Mouse (Mus musculus) midbrain, embryonic 12.5 days (tissue): Measurements from ENCODE around the gene Mamdc4. TPM values are rescaled to one million over a fixed set of nuclear protein-coding genes. Genes with fewer than 3 reads are reported as not detected.
A peak's percentile ranks its signal among the peaks of the same experiment; 100 is the strongest.

Experiments used
- ATAC-seq: fragments of 200-750 bp; cut with Nextera tagmentation; 2 replicates; pipeline ENCODE4 v1.8.0; 2017; ENCODE audit warnings: low read depth, moderate TSS enrichment, moderate library complexity; ENCODE audit not compliant: low FRiP score
- H3K27ac ChIP-seq: fragments of 300-500 bp; sonication (generic); replicated peaks from 2 replicates; pipeline ENCODE4 v1.5.1; 2016; ENCODE audit warnings: mild to moderate bottlenecking
- H3K27me3 ChIP-seq: fragments of 300-500 bp; sonication (generic); 2 replicates; pipeline ENCODE4 v1.6.1; 2016; ENCODE audit warnings: mild to moderate bottlenecking
- H3K36me3 ChIP-seq: fragments of 300-500 bp; sonication (generic); 2 replicates; pipeline ENCODE4 v1.6.1; 2016
- H3K4me1 ChIP-seq: fragments of 300-500 bp; sonication (generic); 2 replicates; pipeline ENCODE4 v1.6.1; 2016
- H3K4me2 ChIP-seq: fragments of 300-500 bp; sonication (generic); replicated peaks from 2 replicates; pipeline ENCODE4 v1.6.1; 2016; ENCODE audit warnings: mild to moderate bottlenecking, moderate library complexity
- H3K4me3 ChIP-seq: fragments of 300-500 bp; sonication (generic); 2 replicates; pipeline ENCODE4 v1.5.1; 2016; ENCODE audit warnings: mild to moderate bottlenecking
- H3K9ac ChIP-seq: fragments of 300-500 bp; sonication (generic); replicated peaks from 2 replicates; pipeline ENCODE4 v1.6.1; 2016; ENCODE audit warnings: mild to moderate bottlenecking, moderate library complexity
- H3K9me3 ChIP-seq: fragments of 300-500 bp; sonication (generic); 2 replicates; pipeline ENCODE4 v1.6.1; 2016; ENCODE audit warnings: mild to moderate bottlenecking
- WGBS: fragments of 180-500 bp; shearing (Covaris S2); methylation state at CpG from one replicate; pipeline ENCODE4 v1.1.7; 2016; 5-methylcytosine and 5-hydroxymethylcytosine counted together
- polyA plus RNA-seq: library from polyadenylated mRNA; unstranded; fragments of >200 nt; fragmentation: Nextera tagmentation; extraction: Ambion mirVana; gene quantifications from 2 replicates; pipeline ENCODE4 v1.2.1, GENCODE M21; 2016

Gene Mamdc4
- polyA plus RNA-seq, 1 experiment from 2014 or later, result 5.1 TPM

DNA sequence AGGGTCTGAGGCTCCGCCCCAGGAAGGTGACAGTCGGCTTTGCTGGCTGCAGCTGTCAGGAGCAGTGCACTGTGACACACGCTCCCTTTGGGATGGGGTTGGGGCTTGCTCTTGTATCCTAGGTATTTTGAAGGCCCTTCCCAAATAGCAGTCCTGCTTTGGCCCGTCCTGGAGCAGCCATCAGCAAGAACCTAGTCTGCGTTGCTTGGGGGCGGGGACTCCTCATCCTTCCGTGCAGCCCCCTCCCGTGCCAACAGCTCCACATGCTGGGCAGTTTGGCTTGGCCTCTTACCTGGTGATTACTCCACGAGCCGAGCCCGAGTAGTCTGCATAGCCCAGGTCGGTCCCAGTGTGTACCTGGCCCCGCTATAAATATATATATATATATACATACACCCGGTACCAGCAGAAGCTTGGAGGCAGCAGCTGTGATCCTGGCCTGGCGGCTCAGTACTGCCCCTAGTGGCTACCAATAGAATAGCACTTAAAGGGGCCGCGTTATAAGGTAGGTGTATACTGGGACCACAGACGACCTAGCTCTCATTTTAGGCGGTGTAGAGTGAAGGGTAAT lies 6.7 kb upstream of the Mamdc4 start, which contains the start of gene Ajm1:
Ajm1 (minus strand) TSS at position 464 of the 571 bp plus-strand sequence.
- Histone ChIP-seq H3K27ac (no peak within 1 kb of the TSS), H3K4me1 (peaks cover 42% of the 10 kb centered on the region), H3K9ac (peak within 1 kb of the TSS; percentile 41; the same call in 1 of the 2 replicates), H3K27me3 (peaks cover 51% of the 10 kb centered on the region), H3K4me3 (peak within 1 kb of the TSS; percentile 41), H3K9me3 (no peaks in the 10 kb centered on the region), H3K4me2 (peak within 1 kb of the TSS; percentile 68), H3K36me3 (peaks cover 34% of the 10 kb centered on the region)
- peak; percentile 78 for ATAC-seq
- 8% methylated on average over 19 of the region's 19 CpGs for WGBS

DNA sequence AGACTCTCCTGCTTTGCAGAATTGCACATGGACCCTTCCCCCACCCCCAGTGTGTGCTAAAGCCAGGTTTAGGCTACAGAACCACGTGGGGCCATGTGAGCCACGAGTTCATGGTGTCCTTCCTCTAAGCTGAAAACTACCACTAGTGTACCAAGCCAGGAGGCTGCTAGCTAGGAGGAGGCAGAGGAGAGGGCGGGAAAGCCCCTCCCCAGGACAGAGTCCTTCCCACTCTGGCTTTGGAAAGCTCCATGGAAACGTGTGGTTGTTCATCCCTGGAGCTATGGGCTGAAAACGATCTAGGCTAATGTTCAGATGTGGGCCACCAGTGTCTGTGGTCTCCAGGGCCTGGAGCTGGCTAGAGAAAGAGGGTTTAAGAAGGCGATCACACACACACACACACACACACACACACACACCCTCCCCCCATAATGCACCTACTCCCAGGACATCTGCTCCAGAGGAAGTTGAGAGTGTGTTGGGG lies 6.0 kb upstream of the Mamdc4 start:
- 0 out of 2 replicates have a peak overlapping the region, but pooled peaks have one; percentile 41 for H3K4me3 ChIP-seq
- H3K9ac ChIP-seq, result no peak overlapping the region
- ATAC-seq, result no peak
- peaks cover 58% of the 10 kb centered on the region for H3K27me3 ChIP-seq
- H3K4me2 ChIP-seq, result peak overlapping the region; percentile 68
- WGBS, result 44% methylated on average over 6 of the region's 6 CpGs
- no peaks in the 10 kb centered on the region for H3K9me3 ChIP-seq
- H3K4me1 ChIP-seq, result peaks cover 47% of the 10 kb centered on the region
- H3K27ac ChIP-seq, result no peak overlapping the region
- peaks cover 28% of the 10 kb centered on the region for H3K36me3 ChIP-seq

DNA sequence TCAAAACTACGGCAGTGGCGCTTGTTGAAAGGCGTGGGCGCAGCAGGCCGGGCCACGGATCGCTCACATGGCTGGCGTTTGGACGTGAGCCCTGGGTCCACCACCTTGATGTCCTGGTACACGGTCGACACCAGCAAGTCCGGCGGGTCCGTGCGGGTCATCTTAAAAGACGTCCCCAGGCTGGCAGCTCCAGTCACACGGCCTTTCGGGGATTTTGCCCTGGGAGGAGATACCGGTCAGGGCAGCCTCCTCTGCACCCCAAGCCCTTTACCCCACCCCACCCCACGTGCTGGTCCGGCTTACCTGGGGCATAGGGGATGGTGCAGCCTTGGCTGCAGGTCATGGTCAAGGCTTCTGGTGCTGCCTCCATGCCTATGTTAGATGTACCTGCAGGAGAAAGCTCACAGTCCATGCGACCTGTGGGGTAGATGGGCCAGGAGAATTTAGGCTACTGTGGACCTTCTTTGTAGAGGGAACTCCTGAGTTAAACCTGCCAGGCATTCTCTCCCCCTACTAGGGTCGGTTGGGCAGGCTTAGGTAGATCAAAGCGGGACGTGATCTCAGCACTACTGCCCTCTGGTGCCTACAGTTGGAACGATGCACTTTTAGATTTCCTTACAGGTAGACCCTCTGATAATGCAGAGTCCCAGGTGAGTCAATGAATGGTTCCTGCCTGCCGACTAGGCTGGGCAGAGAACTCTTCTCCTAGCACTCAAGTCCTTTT lies 5.3 kb upstream of the Mamdc4 start:
- Histone ChIP-seq H3K4me3 (peak overlapping the region; percentile 21), H3K27me3 (peaks cover 59% of the 10 kb centered on the region), H3K9me3 (no peaks in the 10 kb centered on the region), H3K36me3 (peaks cover 21% of the 10 kb centered on the region), H3K9ac (no peak overlapping the region), H3K4me1 (peaks cover 53% of the 10 kb centered on the region), H3K27ac (no peak overlapping the region), H3K4me2 (peak overlapping the region; percentile 25)
- 8% methylated on average over 27 of the region's 27 CpGs for WGBS
- ATAC-seq, result no peak

DNA sequence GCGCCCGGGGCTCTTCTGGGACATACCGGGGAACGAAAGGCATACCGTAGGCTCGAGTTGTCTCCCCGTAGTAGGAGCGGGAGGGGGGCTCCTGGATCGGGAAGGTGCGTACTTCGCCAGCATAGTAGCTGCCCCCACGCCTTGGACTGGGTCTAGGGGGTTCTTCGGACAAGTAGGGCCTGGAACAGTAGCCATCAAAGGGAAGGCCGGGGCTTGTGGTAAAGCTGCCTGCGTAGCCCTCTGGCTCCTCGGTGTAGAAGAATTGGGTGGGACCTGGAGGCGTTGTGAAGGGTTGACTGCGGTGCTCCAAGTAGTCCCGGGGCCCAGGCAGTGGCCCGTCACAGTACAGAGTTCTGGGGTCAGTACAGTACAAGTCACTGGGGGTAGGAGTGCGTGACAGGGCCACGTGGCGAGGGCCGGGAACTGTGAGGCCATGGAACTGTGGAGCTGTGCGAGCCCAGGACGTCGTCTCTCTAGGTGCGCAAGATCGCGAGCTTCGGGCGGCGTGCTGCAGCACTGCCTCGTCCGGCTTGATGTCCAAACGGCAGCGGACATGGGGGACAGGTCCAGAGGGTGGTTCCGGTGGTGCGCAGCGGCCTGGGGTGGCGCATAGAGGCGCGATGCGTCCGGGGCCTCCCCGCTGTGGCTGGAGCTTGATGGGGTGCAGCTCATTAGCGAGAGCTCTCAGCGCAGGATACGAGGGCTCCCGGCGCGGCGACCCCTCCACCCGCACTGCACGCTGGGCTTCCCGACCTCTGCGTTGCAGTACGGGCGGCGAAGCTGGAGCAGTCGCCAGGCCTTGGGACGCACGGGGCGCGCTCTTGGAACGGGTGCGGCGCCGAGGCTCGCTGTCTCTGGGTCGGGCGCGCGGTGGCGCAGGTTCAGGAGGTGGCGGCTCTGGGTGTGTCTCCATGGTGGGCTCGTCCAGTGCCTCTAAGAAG lies 4.4 kb upstream of the Mamdc4 start:
- H3K27ac ChIP-seq, result no peak overlapping the region
- peaks cover 12% of the 10 kb centered on the region for H3K36me3 ChIP-seq
- H3K4me3 ChIP-seq, result peak overlapping the region; percentile 21
- no peak for ATAC-seq
- no peak overlapping the region for H3K9ac ChIP-seq
- peaks cover 59% of the 10 kb centered on the region for H3K27me3 ChIP-seq
- no peaks in the 10 kb centered on the region for H3K9me3 ChIP-seq
- 6% methylated on average over 77 of the region's 77 CpGs for WGBS
- H3K4me1 ChIP-seq, result peaks cover 54% of the 10 kb centered on the region
- H3K4me2 ChIP-seq, result peak overlapping the region; percentile 47

DNA sequence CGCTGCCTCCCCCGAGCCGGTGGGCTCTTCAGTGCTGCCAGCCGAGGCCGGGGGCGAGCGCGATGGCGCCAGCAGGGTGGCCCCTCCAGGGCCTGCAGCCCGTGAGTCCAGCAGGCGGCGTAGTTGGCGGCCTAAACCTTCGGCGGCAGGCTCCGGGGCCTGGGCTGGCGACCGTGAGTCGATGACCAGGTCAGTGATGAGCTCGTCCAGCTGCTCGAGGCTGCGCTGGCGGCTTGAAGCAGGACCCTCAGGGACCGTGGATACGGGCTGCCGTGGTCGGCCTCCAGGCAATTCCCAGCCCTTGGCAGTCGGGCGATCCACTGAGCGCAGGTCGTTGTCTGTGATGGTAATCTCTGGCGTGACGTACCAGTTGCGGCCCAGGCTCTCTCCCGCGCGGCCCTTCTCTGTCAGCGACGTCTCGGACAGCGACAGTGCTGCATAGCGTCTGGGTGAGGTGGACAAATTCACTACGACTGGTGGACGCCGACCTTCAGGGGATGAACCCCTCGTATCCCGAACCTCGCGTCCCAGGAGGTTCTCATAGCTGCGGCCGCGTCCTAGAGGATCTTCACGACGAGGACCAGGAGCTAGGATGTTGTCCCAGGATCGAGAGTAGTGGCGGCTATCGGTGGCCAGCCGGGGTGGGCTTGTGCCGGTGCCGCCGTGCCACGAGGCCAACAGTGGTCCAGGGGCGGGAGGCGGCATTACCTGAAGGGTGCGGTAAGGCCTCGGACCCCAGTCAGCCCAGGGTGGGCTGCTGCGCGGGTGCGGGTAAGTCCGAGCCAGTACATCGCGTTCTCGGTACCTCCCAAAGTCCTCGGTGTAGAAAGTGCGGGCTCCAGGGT lies 3.5 kb upstream of the Mamdc4 start:
- Histone ChIP-seq H3K9me3 (no peaks in the 10 kb centered on the region), H3K36me3 (peaks cover 3% of the 10 kb centered on the region), H3K4me2 (peak overlapping the region; percentile 47), H3K27ac (no peak overlapping the region), H3K4me3 (peak overlapping the region; percentile 23), H3K27me3 (peaks cover 59% of the 10 kb centered on the region), H3K4me1 (peaks cover 63% of the 10 kb centered on the region), H3K9ac (no peak overlapping the region)
- 5% methylated on average over 73 of the region's 75 CpGs for WGBS
- no peak for ATAC-seq

DNA sequence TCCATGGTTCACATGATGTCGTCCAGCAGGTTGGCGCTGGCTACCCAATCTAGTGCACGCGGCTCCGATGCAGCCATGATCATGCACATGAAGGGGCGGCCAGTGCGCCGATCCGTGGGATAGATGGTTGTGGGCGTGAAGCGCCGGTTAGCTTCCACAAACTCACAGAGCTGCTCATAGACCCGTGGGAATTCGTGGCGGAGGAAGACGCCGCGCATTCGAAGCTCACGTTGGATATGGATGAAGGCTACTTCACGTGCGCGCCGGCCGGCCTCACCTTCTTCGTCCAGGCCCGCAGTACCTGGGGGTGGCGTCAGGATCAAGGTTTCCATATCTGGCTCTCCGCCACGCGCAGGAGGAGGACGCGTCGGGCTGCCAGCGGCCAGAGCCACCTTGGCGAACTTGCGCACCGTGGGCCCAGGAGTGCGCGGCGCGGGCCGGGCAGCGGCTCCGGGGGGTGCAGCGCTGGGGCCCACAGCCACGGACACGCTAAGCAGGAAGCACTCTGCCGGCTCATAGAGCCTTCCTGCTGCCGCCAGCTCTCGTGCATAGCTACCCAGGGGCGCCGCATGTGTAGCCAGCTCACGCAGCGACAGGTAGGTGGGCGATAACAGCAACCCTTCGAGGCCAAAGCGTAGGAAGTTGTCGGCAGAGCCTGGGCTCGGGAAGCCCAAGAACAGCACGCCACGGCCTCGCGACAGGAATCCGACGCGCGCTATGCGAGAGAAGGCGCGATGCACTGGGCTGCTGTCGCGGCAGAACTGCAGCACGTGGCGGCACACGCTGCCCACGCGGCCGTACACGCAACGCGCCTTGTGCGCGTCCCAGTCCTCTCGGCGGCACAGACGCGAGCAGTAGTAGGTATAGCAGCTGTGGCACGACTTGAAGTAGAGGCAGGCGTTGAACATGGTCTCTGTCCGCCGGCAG lies 2.6 kb upstream of the Mamdc4 start:
- Histone ChIP-seq H3K27ac (no peak overlapping the region), H3K27me3 (peaks cover 59% of the 10 kb centered on the region), H3K36me3 (peaks cover 8% of the 10 kb centered on the region; the same call in 1 of the 2 replicates), H3K4me2 (peak overlapping the region; percentile 47), H3K4me3 (peak overlapping the region; percentile 23), H3K9me3 (no peaks in the 10 kb centered on the region), H3K9ac (no peak overlapping the region), H3K4me1 (peaks cover 60% of the 10 kb centered on the region)
- no peak for ATAC-seq
- 14% methylated on average over 92 of the region's 92 CpGs for WGBS

DNA sequence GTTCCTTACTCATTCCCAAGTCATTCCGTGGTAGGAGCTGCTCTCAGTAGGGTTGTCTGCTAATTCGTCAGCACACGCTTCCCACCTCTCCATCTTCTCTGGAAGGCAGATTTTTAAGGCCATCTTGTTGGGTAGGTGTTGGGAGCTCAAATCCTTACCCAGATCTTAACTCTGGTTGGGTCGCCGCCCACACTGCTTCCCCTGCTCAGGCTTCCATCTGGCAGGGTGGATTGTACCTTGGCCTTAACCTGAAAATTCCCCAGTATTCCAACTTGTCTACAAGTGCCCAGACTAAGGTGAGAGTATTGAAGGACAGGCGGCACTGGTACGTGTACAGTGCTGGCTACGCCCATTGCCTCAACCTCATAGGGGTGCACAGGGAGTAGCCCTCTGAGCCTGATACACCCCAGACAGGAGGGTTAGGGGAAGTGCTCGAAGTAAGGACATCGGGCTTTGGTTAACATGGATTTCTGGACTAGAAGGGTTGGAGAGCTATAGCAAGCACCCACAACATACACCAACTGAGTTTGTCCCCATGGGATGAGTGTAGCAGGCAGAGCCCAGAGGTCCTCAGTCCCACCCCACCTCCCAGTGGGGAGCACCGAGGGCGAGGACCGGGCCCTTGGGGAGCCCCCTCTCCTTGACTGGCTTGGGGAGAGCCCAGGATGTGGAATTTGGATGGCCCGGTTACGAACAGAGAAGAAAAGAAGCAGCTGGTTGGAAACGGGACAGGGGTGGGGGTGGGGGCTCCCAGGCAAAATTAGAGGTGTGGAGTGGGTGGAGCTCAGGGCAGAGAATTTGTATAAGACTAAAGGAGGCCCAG lies 1.6 kb upstream of the Mamdc4 start:
- Histone ChIP-seq H3K27ac (no peak overlapping the region), H3K36me3 (peaks cover 16% of the 10 kb centered on the region), H3K4me2 (peak overlapping the region; percentile 94), H3K9ac (peak overlapping the region; percentile 66), H3K9me3 (no peaks in the 10 kb centered on the region), H3K4me3 (0 out of 2 replicates have a peak overlapping the region, but pooled peaks have one; percentile 58), H3K27me3 (peaks cover 57% of the 10 kb centered on the region), H3K4me1 (peaks cover 52% of the 10 kb centered on the region)
- WGBS, result 70% methylated on average over 14 of the region's 16 CpGs
- no peak for ATAC-seq

DNA sequence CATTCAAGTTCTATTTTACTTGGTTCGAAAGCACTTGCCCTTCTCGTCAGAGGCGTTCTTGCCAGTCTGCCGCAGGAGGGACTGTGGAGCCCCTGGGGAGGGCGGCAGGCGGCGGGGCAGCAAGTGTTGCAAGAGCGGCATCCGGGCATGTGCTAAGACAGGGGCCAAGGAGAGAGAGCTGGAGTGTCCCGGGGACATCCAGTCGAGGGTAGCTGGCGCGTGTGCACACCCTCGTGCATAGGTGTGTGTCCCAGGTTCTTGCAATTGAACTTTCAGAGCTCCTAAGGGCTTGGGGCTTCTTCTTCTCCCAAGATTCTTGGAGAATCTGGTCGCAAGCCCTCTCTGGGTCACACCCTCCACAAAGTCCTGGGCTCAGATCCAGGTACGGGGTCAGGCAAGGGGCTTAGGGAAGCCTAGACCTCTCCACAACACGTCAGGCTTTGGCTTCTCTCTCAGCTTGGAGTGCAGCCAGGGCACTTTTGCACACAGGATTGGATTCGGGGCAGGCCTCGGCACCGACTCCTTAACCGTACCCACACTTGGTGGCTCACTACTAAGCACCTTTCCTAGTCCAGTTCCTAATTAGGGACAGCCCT lies 885 bp upstream of the Mamdc4 start:
- ATAC-seq, result 0 out of 2 replicates have a peak, but pooled peaks have one; percentile 3
- 15% methylated on average over 21 of the region's 21 CpGs for WGBS
- Histone ChIP-seq H3K27me3 (peaks cover 50% of the 10 kb centered on the region), H3K9me3 (no peaks in the 10 kb centered on the region), H3K4me2 (peak overlapping the region; percentile 94), H3K4me3 (peak overlapping the region; percentile 58), H3K9ac (peak overlapping the region; percentile 66), H3K4me1 (peaks cover 50% of the 10 kb centered on the region), H3K36me3 (peaks cover 20% of the 10 kb centered on the region), H3K27ac (peak overlapping the region; percentile 86)

DNA sequence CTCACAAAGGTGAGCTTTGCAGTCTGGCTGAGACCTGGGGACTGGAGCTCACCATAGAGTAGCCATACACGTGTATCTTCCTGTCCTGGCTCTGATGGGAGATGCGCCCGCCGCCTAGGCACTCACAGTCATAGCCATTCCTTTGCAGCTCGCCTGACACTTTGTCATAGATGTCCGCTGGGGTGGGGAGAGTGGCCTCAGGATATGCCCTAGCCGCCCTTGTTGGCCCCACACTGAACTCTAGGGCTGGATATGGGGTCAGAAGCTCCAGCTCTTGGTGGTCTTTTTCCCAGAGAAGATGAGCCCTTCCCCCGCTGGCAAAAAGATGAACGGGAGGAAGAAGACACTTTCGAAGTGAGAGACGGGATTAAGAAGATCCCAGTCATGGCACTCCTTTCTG lies 509 bp downstream of the Mamdc4 start:
- 0 out of 2 replicates have a peak, but pooled peaks have one; percentile 7 for ATAC-seq
- 20% methylated on average over 11 of the region's 11 CpGs for whole genome bisulfite sequencing
- Histone ChIP-seq H3K4me3 (peak overlapping the region; percentile 58), H3K4me1 (peaks cover 42% of the 10 kb centered on the region), H3K9me3 (no peaks in the 10 kb centered on the region), H3K36me3 (peaks cover 30% of the 10 kb centered on the region), H3K27me3 (peaks cover 36% of the 10 kb centered on the region), H3K27ac (peak overlapping the region; percentile 86; the same call in 1 of the 2 replicates), H3K4me2 (peak overlapping the region; percentile 94), H3K9ac (peak overlapping the region; percentile 63)
